Mouse (Mus musculus): ENCODE measurements around the gene Lrrc4b. TPM values are rescaled to one million over a fixed set of nuclear protein-coding genes. Genes with fewer than 3 reads are reported as not detected.
A peak's percentile ranks its signal among the peaks of the same experiment; 100 is the strongest.

The Lrrc4b gene
- polyA plus RNA-seq, 1 experiment from 2014 or later: 26.4 TPM

- Histone ChIP-seq H3K4me3 (replicated peaks; ENCODE audit: low read length) (no peak overlapping the region), H3K4me2 (replicated peaks) (0 out of 2 replicates have a peak overlapping the region, but pooled peaks have one; percentile 19), H3K9ac (peak overlapping the region; percentile 16; the same call in 1 of the 2 replicates), H3K4me1 (replicated peaks; ENCODE audit: control insufficient read depth, insufficient read depth, low read length) (peaks cover 36% of the 10 kb centered on the region), H3K27me3 (ENCODE audit: control insufficient read depth, insufficient read depth, low read length) (no peaks in the 10 kb centered on the region), H3K9me3 (ENCODE audit: control insufficient read depth, low read length) (no peaks in the 10 kb centered on the region), H3K27ac (no peak overlapping the region), H3K36me3 (replicated peaks; ENCODE audit: control insufficient read depth, insufficient read depth) (0 out of 2 replicates have a peak, but pooled peaks cover 4% of the 10 kb centered on the region)
- no peak for ATAC-seq (ENCODE audit: low FRiP score)
- WGBS: 78% methylated on average over 6 of the region's 6 CpGs
- DNase-seq (ENCODE audit: low spot score): no peak
Observed at GRCm38 (mm10) chr7:44432550-44432949, 3.7 kb downstream of the Lrrc4b start.

- peak; percentile 35 for DNase-seq (ENCODE audit: low spot score)
- no peaks in the 10 kb centered on the region for H3K27me3 ChIP-seq (ENCODE audit: control insufficient read depth, insufficient read depth, low read length)
- H3K4me2 ChIP-seq (replicated peaks): no peak overlapping the region
- H3K36me3 ChIP-seq (replicated peaks; ENCODE audit: control insufficient read depth, insufficient read depth): 0 out of 2 replicates have a peak, but pooled peaks cover 4% of the 10 kb centered on the region
- H3K9me3 ChIP-seq (ENCODE audit: control insufficient read depth, low read length): no peaks in the 10 kb centered on the region
- 8% methylated on average over 7 of the region's 7 CpGs for WGBS
- H3K9ac ChIP-seq: no peak overlapping the region
- peaks cover 36% of the 10 kb centered on the region for H3K4me1 ChIP-seq (replicated peaks; ENCODE audit: control insufficient read depth, insufficient read depth, low read length)
- H3K27ac ChIP-seq: no peak overlapping the region
- peak; percentile 9 for ATAC-seq (ENCODE audit: low FRiP score)
- no peak overlapping the region for H3K4me3 ChIP-seq (replicated peaks; ENCODE audit: low read length)
Observed at GRCm38 (mm10) chr7:44433371-44433770, 4.6 kb downstream of the Lrrc4b start.

GRCm38 (mm10) chr7:44434089-44434488, 5.3 kb downstream of the Lrrc4b start:
- ATAC-seq (ENCODE audit: low FRiP score) (no peak), DNase-seq (ENCODE audit: low spot score) (no peak)
- 81% methylated on average over 9 of the region's 9 CpGs for WGBS

GRCm38 (mm10) chr7:44435796-44436195, 7.0 kb downstream of the Lrrc4b start:
- Histone ChIP-seq H3K9me3 (ENCODE audit: control insufficient read depth, low read length) (no peaks in the 10 kb centered on the region), H3K27ac (no peak overlapping the region), H3K4me1 (replicated peaks; ENCODE audit: control insufficient read depth, insufficient read depth, low read length) (peaks cover 28% of the 10 kb centered on the region), H3K4me3 (replicated peaks; ENCODE audit: low read length) (no peak overlapping the region), H3K36me3 (replicated peaks; ENCODE audit: control insufficient read depth, insufficient read depth) (0 out of 2 replicates have a peak, but pooled peaks cover 4% of the 10 kb centered on the region), H3K4me2 (replicated peaks) (no peak overlapping the region), H3K27me3 (ENCODE audit: control insufficient read depth, insufficient read depth, low read length) (no peaks in the 10 kb centered on the region), H3K9ac (no peak overlapping the region)
- WGBS: 67% methylated on average over 5 of the region's 5 CpGs
- ATAC-seq (ENCODE audit: low FRiP score) (no peak), DNase-seq (ENCODE audit: low spot score) (no peak)

More at GRCm38 (mm10) chr7:44434089-44434488, 5.3 kb downstream of the Lrrc4b start:
- Histone ChIP-seq H3K36me3 (replicated peaks; ENCODE audit: control insufficient read depth, insufficient read depth) (0 out of 2 replicates have a peak, but pooled peaks cover 4% of the 10 kb centered on the region), H3K9me3 (ENCODE audit: control insufficient read depth, low read length) (no peaks in the 10 kb centered on the region), H3K9ac (no peak overlapping the region), H3K27me3 (ENCODE audit: control insufficient read depth, insufficient read depth, low read length) (no peaks in the 10 kb centered on the region), H3K4me1 (replicated peaks; ENCODE audit: control insufficient read depth, insufficient read depth, low read length) (peaks cover 36% of the 10 kb centered on the region), H3K4me2 (replicated peaks) (no peak overlapping the region), H3K27ac (no peak overlapping the region), H3K4me3 (replicated peaks; ENCODE audit: low read length) (no peak overlapping the region)

- Histone ChIP-seq H3K4me3 (replicated peaks; ENCODE audit: low read length) (no peak overlapping the region), H3K27me3 (ENCODE audit: control insufficient read depth, insufficient read depth, low read length) (no peaks in the 10 kb centered on the region), H3K9ac (no peak overlapping the region), H3K4me2 (replicated peaks) (no peak overlapping the region), H3K9me3 (ENCODE audit: control insufficient read depth, low read length) (no peaks in the 10 kb centered on the region), H3K36me3 (replicated peaks; ENCODE audit: control insufficient read depth, insufficient read depth) (0 out of 2 replicates have a peak, but pooled peaks cover 4% of the 10 kb centered on the region), H3K27ac (no peak overlapping the region), H3K4me1 (replicated peaks; ENCODE audit: control insufficient read depth, insufficient read depth, low read length) (peaks cover 28% of the 10 kb centered on the region)
- DNase-seq (ENCODE audit: low spot score) (no peak), ATAC-seq (ENCODE audit: low FRiP score) (no peak)
- 19% methylated on average over 1 of the region's 1 CpGs for WGBS
Observed at GRCm38 (mm10) chr7:44436267-44436666, 7.4 kb downstream of the Lrrc4b start.

GRCm38 (mm10) chr7:44437188-44437587, 8.4 kb downstream of the Lrrc4b start:
- H3K4me1 ChIP-seq (replicated peaks; ENCODE audit: control insufficient read depth, insufficient read depth, low read length): peaks cover 20% of the 10 kb centered on the region
- WGBS: 76% methylated on average over 1 of the region's 1 CpGs
- H3K9me3 ChIP-seq (ENCODE audit: control insufficient read depth, low read length): no peaks in the 10 kb centered on the region
- no peak overlapping the region for H3K4me3 ChIP-seq (replicated peaks; ENCODE audit: low read length)
- H3K36me3 ChIP-seq (replicated peaks; ENCODE audit: control insufficient read depth, insufficient read depth): 0 out of 2 replicates have a peak, but pooled peaks cover 4% of the 10 kb centered on the region
- no peak overlapping the region for H3K9ac ChIP-seq
- no peak overlapping the region for H3K27ac ChIP-seq
- no peak for ATAC-seq (ENCODE audit: low FRiP score)
- no peaks in the 10 kb centered on the region for H3K27me3 ChIP-seq (ENCODE audit: control insufficient read depth, insufficient read depth, low read length)
- no peak overlapping the region for H3K4me2 ChIP-seq (replicated peaks)
- DNase-seq (ENCODE audit: low spot score): no peak

- H3K9ac ChIP-seq: peak overlapping the region; percentile 4; the same call in 1 of the 2 replicates
Observed at GRCm38 (mm10) chr7:44437933-44438332, 9.1 kb downstream of the Lrrc4b start.

GRCm38 (mm10) chr7:44439696-44440095, 10.9 kb downstream of the Lrrc4b start:
- DNase-seq (ENCODE audit: low spot score) (no peak), ATAC-seq (ENCODE audit: low FRiP score) (no peak)
- no peak overlapping the region for H3K27ac ChIP-seq
- 76% methylated on average over 2 of the region's 2 CpGs for WGBS
- peaks cover 8% of the 10 kb centered on the region for H3K36me3 ChIP-seq (replicated peaks; ENCODE audit: control insufficient read depth, insufficient read depth)
- no peaks in the 10 kb centered on the region for H3K9me3 ChIP-seq (ENCODE audit: control insufficient read depth, low read length)
- H3K27me3 ChIP-seq (ENCODE audit: control insufficient read depth, insufficient read depth, low read length): no peaks in the 10 kb centered on the region
- no peak overlapping the region for H3K4me2 ChIP-seq (replicated peaks)
- H3K4me1 ChIP-seq (replicated peaks; ENCODE audit: control insufficient read depth, insufficient read depth, low read length): peaks cover 28% of the 10 kb centered on the region
- no peak overlapping the region for H3K4me3 ChIP-seq (replicated peaks; ENCODE audit: low read length)
- no peak overlapping the region for H3K9ac ChIP-seq

More at GRCm38 (mm10) chr7:44437933-44438332, 9.1 kb downstream of the Lrrc4b start:
- 0 out of 2 replicates have a peak, but pooled peaks cover 4% of the 10 kb centered on the region for H3K36me3 ChIP-seq (replicated peaks; ENCODE audit: control insufficient read depth, insufficient read depth)
- no peak overlapping the region for H3K27ac ChIP-seq
- H3K27me3 ChIP-seq (ENCODE audit: control insufficient read depth, insufficient read depth, low read length): no peaks in the 10 kb centered on the region
- no peak overlapping the region for H3K4me2 ChIP-seq (replicated peaks)
- DNase-seq (ENCODE audit: low spot score) (no peak), ATAC-seq (ENCODE audit: low FRiP score) (no peak)
- H3K9me3 ChIP-seq (ENCODE audit: control insufficient read depth, low read length): no peaks in the 10 kb centered on the region
- H3K4me1 ChIP-seq (replicated peaks; ENCODE audit: control insufficient read depth, insufficient read depth, low read length): peaks cover 13% of the 10 kb centered on the region
- WGBS: 60% methylated on average over 8 of the region's 8 CpGs
- H3K4me3 ChIP-seq (replicated peaks; ENCODE audit: low read length): no peak overlapping the region

GRCm38 (mm10) chr7:44440479-44440878, 11.7 kb downstream of the Lrrc4b start:
- DNase-seq (ENCODE audit: low spot score) (no peak), ATAC-seq (ENCODE audit: low FRiP score) (no peak)
- WGBS: 84% methylated on average over 1 of the region's 1 CpGs
- H3K4me2 ChIP-seq (replicated peaks): no peak overlapping the region
- H3K27me3 ChIP-seq (ENCODE audit: control insufficient read depth, insufficient read depth, low read length): no peaks in the 10 kb centered on the region
- H3K36me3 ChIP-seq (replicated peaks; ENCODE audit: control insufficient read depth, insufficient read depth): peaks cover 12% of the 10 kb centered on the region
- H3K4me3 ChIP-seq (replicated peaks; ENCODE audit: low read length): no peak overlapping the region
- H3K4me1 ChIP-seq (replicated peaks; ENCODE audit: control insufficient read depth, insufficient read depth, low read length): peaks cover 36% of the 10 kb centered on the region
- H3K9ac ChIP-seq: no peak overlapping the region
- H3K27ac ChIP-seq: peak overlapping the region; percentile 100; the same call in 1 of the 2 replicates
- no peaks in the 10 kb centered on the region for H3K9me3 ChIP-seq (ENCODE audit: control insufficient read depth, low read length)

Data from hindbrain, embryonic 14.5 days (tissue).